Comparison of ENCODE assay signal across 10 mouse cellular contexts in the genomic region with DNA sequence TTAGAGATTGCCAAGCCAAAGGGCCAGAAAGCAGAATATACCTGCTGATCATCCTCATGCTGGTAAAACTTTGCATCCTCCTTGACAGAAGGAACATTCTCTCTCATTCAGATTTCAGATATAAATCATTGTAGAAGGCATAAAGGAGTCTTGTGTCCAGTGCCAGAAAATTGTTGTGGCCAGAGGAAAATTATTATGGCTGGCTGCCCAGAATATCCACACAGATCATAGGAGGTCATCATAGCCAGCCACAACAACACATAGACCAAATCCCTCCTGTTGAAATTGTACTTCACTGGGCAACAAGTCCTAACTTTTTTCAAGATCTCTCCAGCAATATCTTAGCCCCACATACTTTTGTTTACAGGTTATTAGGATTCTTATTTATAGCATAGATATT.
"Had no signal": no experiment of that assay in that cellular context is flagged by ENCODE, and none has a peak within 500 bp of the region (broad histone marks: within the 10 kb centered on the region; RNA-seq: fewer than 3 reads in every experiment).

No protein-coding gene starts in this region.

- DNase-seq: kidney, adult 2 months; kidney, postnatal 25 days; layer of hippocampus, adult 9-11 months; layer of hippocampus, postnatal 36 days; lung, adult 2 months; right cerebral cortex, adult 18-20 months; right cerebral cortex, postnatal 14 days; right cerebral cortex, postnatal 4 days; thymus, adult 2 months; thymus, postnatal 14 days had no signal
